Mouse (Mus musculus): ENCODE measurements around the gene Nup107.
A peak's percentile ranks its signal among the peaks of the same experiment; 100 is the strongest.
"Not testable (repeated sequence)": the region's sequence is repeated elsewhere in the genome, so short reads cannot be mapped to it uniquely, and the experiment has no call there.

The Nup107 gene

GRCm38 (mm10) chr10:117765116-117765894 is 27.2 kb downstream of the Nup107 start:
- peak; percentile 26 for DNase-seq (ENCODE audit: low read depth, low spot score)

GRCm38 (mm10) chr10:117764598-117764997 is 27.9 kb downstream of the Nup107 start:
- DNase-seq (ENCODE audit: low read depth, low spot score): peak; percentile 25

GRCm38 (mm10) chr10:117763588-117764190 is 28.8 kb downstream of the Nup107 start:
- no peak for DNase-seq (ENCODE audit: low read depth, low spot score)

GRCm38 (mm10) chr10:117762966-117763365 is 29.5 kb downstream of the Nup107 start:
- no peak for DNase-seq (ENCODE audit: low read depth, low spot score)

- no peak for DNase-seq (ENCODE audit: low read depth, low spot score)
Measured at GRCm38 (mm10) chr10:117762281-117762830, 30.1 kb downstream of the Nup107 start.

- DNase-seq (ENCODE audit: low read depth, low spot score): no peak
Measured at GRCm38 (mm10) chr10:117761551-117761950, 31.0 kb downstream of the Nup107 start.

GRCm38 (mm10) chr10:117760831-117761335 is 31.6 kb downstream of the Nup107 start:
- DNase-seq (ENCODE audit: low read depth, low spot score): no peak

- no peak for DNase-seq (ENCODE audit: low read depth, low spot score)
Measured at GRCm38 (mm10) chr10:117759844-117760630, 32.5 kb downstream of the Nup107 start.

GRCm38 (mm10) chr10:117758749-117759727 is 33.5 kb downstream of the Nup107 start:
- DNase-seq (ENCODE audit: low read depth, low spot score): no peak

- DNase-seq (ENCODE audit: low read depth, low spot score): not testable (repeated sequence)
Measured at GRCm38 (mm10) chr10:117758344-117758743, 34.2 kb downstream of the Nup107 start.

GRCm38 (mm10) chr10:117757796-117758342 is 34.6 kb downstream of the Nup107 start:
- no peak for DNase-seq (ENCODE audit: low read depth, low spot score)

- no peak for DNase-seq (ENCODE audit: low read depth, low spot score)
Measured at GRCm38 (mm10) chr10:117757259-117757658, 35.2 kb downstream of the Nup107 start.

- no peak for DNase-seq (ENCODE audit: low read depth, low spot score)
Measured at GRCm38 (mm10) chr10:117756784-117757183, 35.7 kb downstream of the Nup107 start.

- no peak for DNase-seq (ENCODE audit: low read depth, low spot score)
Measured at GRCm38 (mm10) chr10:117755799-117756467, 36.6 kb downstream of the Nup107 start.

GRCm38 (mm10) chr10:117755086-117755798 is 37.3 kb downstream of the Nup107 start:
- no peak for DNase-seq (ENCODE audit: low read depth, low spot score)

- DNase-seq (ENCODE audit: low read depth, low spot score): no peak
Measured at GRCm38 (mm10) chr10:117754609-117754940, 37.9 kb downstream of the Nup107 start.

GRCm38 (mm10) chr10:117753711-117754608 is 38.5 kb downstream of the Nup107 start:
- DNase-seq (ENCODE audit: low read depth, low spot score): no peak

All from ZHBTc4 (cell line).